7 mouse cellular contexts compared by ENCODE assay signal in the genomic region with DNA sequence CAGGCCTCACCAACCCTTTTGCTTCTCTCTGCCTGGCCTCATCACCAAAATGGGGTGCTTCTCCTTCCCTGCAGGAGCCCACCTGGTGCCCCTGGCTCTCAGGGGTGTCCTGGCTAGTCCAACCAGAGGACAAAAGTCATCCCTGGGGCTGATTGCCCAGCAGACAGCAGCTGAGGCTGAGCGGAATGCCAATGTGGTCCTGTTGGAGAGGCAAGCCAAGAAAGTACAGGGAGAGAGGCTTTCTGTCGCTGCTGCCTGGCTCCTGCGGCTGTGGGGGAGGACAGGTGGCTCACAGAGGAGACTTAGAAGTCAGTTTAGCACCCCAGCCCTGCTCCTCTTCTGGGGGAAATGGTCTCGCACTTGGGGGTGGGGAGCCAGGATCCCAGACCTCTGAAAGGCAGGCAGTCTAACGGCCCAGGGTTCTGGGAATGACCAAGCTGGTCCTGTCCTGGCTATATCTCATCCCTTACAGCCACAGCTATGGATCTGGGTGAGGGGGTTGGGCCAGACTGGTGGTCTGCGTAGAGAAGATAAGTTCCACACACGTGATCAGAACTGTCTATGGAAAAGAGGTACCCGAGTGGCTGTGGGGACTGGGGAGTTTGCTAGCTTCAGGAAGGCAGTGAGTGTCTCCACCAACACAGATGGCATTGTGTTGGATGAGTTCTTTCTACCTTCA. TPM values are rescaled to one million over a fixed set of nuclear protein-coding genes. Genes with fewer than 3 reads are reported as not detected.
A peak's percentile ranks its signal among the peaks of the same experiment; 100 is the strongest.
DNase-seq lines count a peak whose midpoint lies in the region; ATAC-seq and TF ChIP-seq lines count a peak whose summit lies in the region.

No protein-coding gene starts in this region.

- H3K9me3 ChIP-seq in lung, embryonic 14.5 days (ENCODE audit: low read depth, low read length) = no peaks in the 10 kb centered on the region
- H3K9me3 ChIP-seq in embryonic facial prominence, embryonic 10.5 days = no peaks in the 10 kb centered on the region
- H3K9me3 ChIP-seq in hindbrain, embryonic 14.5 days (ENCODE audit: control insufficient read depth, low read length) = no peaks in the 10 kb centered on the region
- no peaks in the 10 kb centered on the region for H3K9me3 ChIP-seq in neural tube, embryonic 13.5 days

- H3K36me3 ChIP-seq in lung, embryonic 14.5 days (ENCODE audit: insufficient read depth) = peaks cover 81% of the 10 kb centered on the region
- peaks cover 95% of the 10 kb centered on the region for H3K36me3 ChIP-seq in embryonic facial prominence, embryonic 10.5 days (replicated peaks)
- peaks cover 49% of the 10 kb centered on the region for H3K36me3 ChIP-seq in hindbrain, embryonic 14.5 days (replicated peaks; ENCODE audit: control insufficient read depth, insufficient read depth)
- H3K36me3 ChIP-seq in neural tube, embryonic 13.5 days = peaks cover 49% of the 10 kb centered on the region

- H3K9ac ChIP-seq in lung, embryonic 14.5 days = no peak overlapping the region
- 0 out of 2 replicates have a peak overlapping the region, but pooled peaks have one; percentile 4 for H3K9ac ChIP-seq in hindbrain, embryonic 14.5 days
- no peak overlapping the region for H3K9ac ChIP-seq in neural tube, embryonic 13.5 days

- peak overlapping the region; percentile 36; the same call in 1 of the 2 replicates for H3K27ac ChIP-seq in lung, embryonic 14.5 days (ENCODE audit: low read depth)
- H3K27ac ChIP-seq in embryonic facial prominence, embryonic 10.5 days (replicated peaks) = peak overlapping the region; percentile 26
- peak overlapping the region; percentile 82 for H3K27ac ChIP-seq in hindbrain, embryonic 14.5 days
- H3K27ac ChIP-seq in neural tube, embryonic 13.5 days (replicated peaks) = peak overlapping the region; percentile 80

- no peak for TF ChIP-seq CTCF in lung, embryonic 14.5 days (IDR thresholded peaks at IDR 0.05; ENCODE audit: low read depth)

- H3K4me1 ChIP-seq in lung, embryonic 14.5 days (ENCODE audit: insufficient read depth) = no peaks in the 10 kb centered on the region
- H3K4me1 ChIP-seq in embryonic facial prominence, embryonic 10.5 days = peaks cover 70% of the 10 kb centered on the region
- H3K4me1 ChIP-seq in hindbrain, embryonic 14.5 days (replicated peaks; ENCODE audit: control insufficient read depth, insufficient read depth, low read length) = peaks cover 33% of the 10 kb centered on the region
- peaks cover 83% of the 10 kb centered on the region for H3K4me1 ChIP-seq in neural tube, embryonic 13.5 days (replicated peaks)

- no peak overlapping the region for H3K4me2 ChIP-seq in lung, embryonic 14.5 days
- no peak overlapping the region for H3K4me2 ChIP-seq in hindbrain, embryonic 14.5 days (replicated peaks)
- no peak overlapping the region for H3K4me2 ChIP-seq in neural tube, embryonic 13.5 days

- no peaks in the 10 kb centered on the region for H3K27me3 ChIP-seq in lung, embryonic 14.5 days (ENCODE audit: insufficient read depth, low read length)
- H3K27me3 ChIP-seq in embryonic facial prominence, embryonic 10.5 days (replicated peaks; ENCODE audit: low read depth, poor library complexity, severe bottlenecking) = no peaks in the 10 kb centered on the region
- no peaks in the 10 kb centered on the region for H3K27me3 ChIP-seq in hindbrain, embryonic 14.5 days (ENCODE audit: control insufficient read depth, insufficient read depth, low read length)
- no peaks in the 10 kb centered on the region for H3K27me3 ChIP-seq in neural tube, embryonic 13.5 days

- WGBS in lung, embryonic 14.5 days = 41% methylated on average over 8 of the region's 8 CpGs
- 65% methylated on average over 8 of the region's 8 CpGs for WGBS in embryonic facial prominence, embryonic 10.5 days
- 55% methylated on average over 8 of the region's 8 CpGs for WGBS in hindbrain, embryonic 14.5 days
- 61% methylated on average over 8 of the region's 8 CpGs for WGBS in neural tube, embryonic 13.5 days

- H3K4me3 ChIP-seq in lung, embryonic 14.5 days (ENCODE audit: low read depth, low read length) = no peak overlapping the region
- H3K4me3 ChIP-seq in embryonic facial prominence, embryonic 10.5 days = no peak overlapping the region
- no peak overlapping the region for H3K4me3 ChIP-seq in hindbrain, embryonic 14.5 days (replicated peaks; ENCODE audit: low read length)
- no peak overlapping the region for H3K4me3 ChIP-seq in neural tube, embryonic 13.5 days

- no peak for ATAC-seq in lung, embryonic 14.5 days (ENCODE audit: insufficient read depth)
- ATAC-seq in hindbrain, embryonic 14.5 days (ENCODE audit: low FRiP score) = no peak
- ATAC-seq in neural tube, embryonic 13.5 days (ENCODE audit: low read depth) = no peak

- DNase-seq in lung, embryonic 14.5 days = no peak
- DNase-seq in lung, postnatal 10 days = no peak
- no peak for DNase-seq in embryonic facial prominence, embryonic 10.5 days (ENCODE audit: low spot score)
- no peak for DNase-seq in hindbrain, embryonic 14.5 days (ENCODE audit: low spot score)
- no peak for DNase-seq in ovary, postnatal 14 days (ENCODE audit: low spot score)
- no peak for DNase-seq in kidney, postnatal 4 days

RNA-seq across cellular contexts. Expression of gene Wasf2, which starts 55.3 kb away (rescaled TPM):
- polyA plus RNA-seq in lung, embryonic 14.5 days (2014; fragmentation: Nextera tagmentation; extraction: Ambion mirVana) = 96.3 and 101 TPM in 2 replicates
- polyA plus RNA-seq in embryonic facial prominence, embryonic 10.5 days (2016; fragmentation: Nextera tagmentation; extraction: Ambion mirVana) = 66.7 and 73.0 TPM in 2 replicates
- 21.0 and 23.9 TPM in 2 replicates for polyA plus RNA-seq in hindbrain, embryonic 14.5 days (2014; fragmentation: Nextera tagmentation; extraction: Ambion mirVana)
- polyA plus RNA-seq in neural tube, embryonic 13.5 days (2015; fragmentation: Nextera tagmentation; extraction: Ambion mirVana) = 34.0 and 36.5 TPM in 2 replicates

Comparison
In these comparisons a context has a peak if more than half of its experiments do, and no peak if none do; other contexts are left out.
1. H3K27ac ChIP-seq: peak in every context shown above with its lines; median percentile 82 in hindbrain, embryonic 14.5 days; 80 in neural tube, embryonic 13.5 days; 36 in lung, embryonic 14.5 days; 26 in embryonic facial prominence, embryonic 10.5 days.